Mouse (Mus musculus): ENCODE measurements around the gene Stxbp4.

Stxbp4 gene

GRCm38 (mm10) chr11:90451506-90451905 is 186.4 kb downstream of the Stxbp4 start:
- no peak for DNase-seq

- DNase-seq, result no peak
These were observed 195.4 kb downstream of the Stxbp4 start for GRCm38 (mm10) chr11:90442462-90442861.

DNA sequence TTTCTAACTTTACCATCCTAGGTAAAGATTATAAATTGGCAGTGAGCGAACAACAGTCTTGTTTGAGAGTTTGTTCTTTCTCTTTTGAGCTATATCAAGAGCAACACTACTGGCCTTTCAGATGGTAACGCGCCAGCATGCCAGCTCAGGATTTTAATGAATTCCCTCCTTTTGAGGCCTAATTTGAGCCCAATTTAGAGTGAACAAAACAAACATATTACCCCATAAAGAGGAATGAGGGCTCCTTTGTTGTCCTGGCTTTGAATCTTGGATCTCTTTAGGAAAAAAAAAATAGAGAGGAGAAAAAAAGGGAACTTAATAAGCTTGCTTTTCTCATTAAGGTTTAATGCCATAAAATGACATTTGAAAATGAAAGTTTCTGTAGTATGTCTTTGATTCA is 197.0 kb downstream of the Stxbp4 start:
- no peak for DNase-seq

GRCm38 (mm10) chr11:90438768-90439167 is 199.1 kb downstream of the Stxbp4 start:
- no peak for DNase-seq

All from cerebellum, adult 9-11 months (tissue).